Mouse (Mus musculus) kidney, embryonic 15.5 days (tissue): ENCODE results near the gene Kcnip2. TPM values are rescaled to one million over a fixed set of nuclear protein-coding genes. Genes with fewer than 3 reads are reported as not detected.
A peak's percentile ranks its signal among the peaks of the same experiment; 100 is the strongest.

Experiments used
- ATAC-seq: fragments of 200-750 bp; cut with Nextera tagmentation; replicated peaks from 2 replicates; pipeline ENCODE4 v1.8.0; 2017; ENCODE audit warnings: moderate TSS enrichment; ENCODE audit not compliant: low FRiP score
- H3K27ac ChIP-seq: fragments of 300-500 bp; sonication (generic); 2 replicates; pipeline ENCODE4 v1.5.1; 2015; ENCODE audit warnings: mild to moderate bottlenecking, inconsistent platforms
- H3K27me3 ChIP-seq: fragments of 300-500 bp; sonication (generic); 2 replicates; pipeline ENCODE4 v1.6.1; 2015; ENCODE audit warnings: inconsistent platforms
- H3K36me3 ChIP-seq: fragments of 300-500 bp; sonication (generic); 2 replicates; pipeline ENCODE4 v1.6.1; 2015; ENCODE audit warnings: inconsistent platforms
- H3K4me1 ChIP-seq: fragments of 300-500 bp; sonication (generic); 2 replicates; pipeline ENCODE4 v1.6.1; 2015; ENCODE audit warnings: inconsistent platforms
- H3K4me2 ChIP-seq: fragments of 300-500 bp; sonication (generic); 2 replicates; pipeline ENCODE4 v1.6.1; 2015; ENCODE audit warnings: moderate library complexity, mild to moderate bottlenecking, inconsistent platforms
- H3K4me3 ChIP-seq: fragments of 300-500 bp; sonication (generic); replicated peaks from 2 replicates; pipeline ENCODE4 v1.5.1; 2015; ENCODE audit warnings: mild to moderate bottlenecking, inconsistent platforms
- H3K9ac ChIP-seq: fragments of 300-500 bp; sonication (generic); 2 replicates; pipeline ENCODE4 v1.6.1; 2015; ENCODE audit warnings: mild to moderate bottlenecking, inconsistent platforms
- H3K9me3 ChIP-seq: fragments of 300-500 bp; sonication (generic); replicated peaks from 2 replicates; pipeline ENCODE4 v1.6.1; 2016; ENCODE audit warnings: inconsistent platforms
- WGBS: fragments of 180-500 bp; shearing (Covaris S2); methylation state at CpG from one replicate; pipeline ENCODE4 v1.1.7; 2015; ENCODE audit warnings: mixed read lengths; 5-methylcytosine and 5-hydroxymethylcytosine counted together
- polyA plus RNA-seq: library from polyadenylated mRNA; unstranded; fragments of >200 nt; fragmentation: Nextera tagmentation; extraction: Ambion mirVana; gene quantifications from 2 replicates; pipeline ENCODE4 v1.2.1, GENCODE M21; 2015

Kcnip2 gene
- polyA plus RNA-seq, 1 experiment from 2014 or later = 2.2 TPM

DNA sequence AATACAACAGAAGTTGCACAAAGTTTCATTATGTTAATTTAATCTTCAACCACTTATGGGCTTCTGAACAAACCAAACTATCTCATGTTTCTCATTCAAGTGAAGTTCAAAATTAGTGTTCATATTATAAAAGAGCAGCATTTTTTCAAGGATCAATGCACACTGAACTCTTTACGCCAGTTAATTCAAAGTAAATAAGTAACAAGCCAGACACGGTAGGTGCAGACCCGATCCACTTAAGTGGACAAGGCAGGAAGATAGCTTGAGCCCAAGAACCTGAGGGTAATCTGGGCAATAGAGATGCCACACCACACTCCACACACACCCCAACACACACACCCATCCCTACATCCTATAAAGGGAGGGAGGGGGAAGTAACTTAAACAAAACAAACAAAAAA is 62.3 kb downstream of the Kcnip2 start:
- H3K36me3 ChIP-seq = peaks cover 80% of the 10 kb centered on the region
- no peak overlapping the region for H3K4me3 ChIP-seq
- no peaks in the 10 kb centered on the region for H3K27me3 ChIP-seq
- no peak overlapping the region for H3K9ac ChIP-seq
- peaks cover 21% of the 10 kb centered on the region for H3K4me1 ChIP-seq
- H3K27ac ChIP-seq = peak overlapping the region; percentile 60; the same call in 1 of the 2 replicates
- no peaks in the 10 kb centered on the region for H3K9me3 ChIP-seq
- 68% methylated on average over 3 of the region's 3 CpGs for WGBS
- H3K4me2 ChIP-seq = no peak overlapping the region
- no peak for ATAC-seq

GRCm38 (mm10) chr19:45751881-45752280 is 64.0 kb downstream of the Kcnip2 start:
- H3K27me3 ChIP-seq = no peaks in the 10 kb centered on the region
- WGBS = 91% methylated on average over 7 of the region's 7 CpGs
- no peak overlapping the region for H3K9ac ChIP-seq
- ATAC-seq = no peak
- no peak overlapping the region for H3K4me3 ChIP-seq
- peaks cover 33% of the 10 kb centered on the region for H3K4me1 ChIP-seq
- peaks cover 63% of the 10 kb centered on the region for H3K36me3 ChIP-seq
- H3K9me3 ChIP-seq = no peaks in the 10 kb centered on the region
- no peak overlapping the region for H3K4me2 ChIP-seq
- no peak overlapping the region for H3K27ac ChIP-seq

- H3K27me3 ChIP-seq = peaks cover 22% of the 10 kb centered on the region
- peak within 1 kb of the TSS; percentile 86 for H3K9ac ChIP-seq
- peak within 1 kb of the TSS; percentile 94 for H3K4me2 ChIP-seq
- H3K27ac ChIP-seq = peak within 1 kb of the TSS; percentile 66
- peak within 1 kb of the TSS; percentile 82 for H3K4me3 ChIP-seq
- no peaks in the 10 kb centered on the region for H3K9me3 ChIP-seq
- ATAC-seq = peak; percentile 77
- H3K4me1 ChIP-seq = peaks cover 50% of the 10 kb centered on the region
- peaks cover 38% of the 10 kb centered on the region for H3K36me3 ChIP-seq
- WGBS = under 1% methylated on average over 59 of the region's 60 CpGs
Observed at GRCm38 (mm10) chr19:45749243-45750043, 66.4 kb downstream of the Kcnip2 start, which contains the start of gene Npm3. Gene Npm3 (minus strand): TSS chr19:45749591.

DNA sequence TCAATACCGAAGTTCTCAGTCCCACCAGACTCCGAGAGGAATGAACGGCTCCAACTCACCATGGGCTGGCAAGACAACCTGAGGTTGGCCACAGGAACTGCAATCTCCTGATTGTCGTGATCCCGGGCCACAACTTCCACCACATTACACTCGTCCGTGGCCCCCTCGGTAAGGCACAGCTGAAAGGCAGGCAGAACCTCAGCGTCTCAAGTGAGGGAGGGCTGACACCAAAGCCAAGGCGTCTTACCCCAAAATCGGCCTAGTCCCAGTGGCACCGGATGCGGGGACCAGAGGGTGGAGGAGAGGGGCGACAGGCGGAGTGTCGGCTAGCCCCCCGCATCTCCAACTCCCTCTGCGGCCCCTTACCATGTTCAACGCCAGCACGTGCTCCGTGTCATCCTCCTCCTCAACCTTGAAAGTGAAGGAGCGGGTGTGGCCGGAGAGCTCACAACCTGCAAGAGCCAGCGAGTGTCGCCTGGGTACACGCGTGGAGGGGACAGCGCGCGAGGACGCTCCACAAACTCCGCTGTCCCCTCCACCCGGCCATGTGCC is 67.1 kb downstream of the Kcnip2 start:
- peak; percentile 35 for ATAC-seq
- peak overlapping the region; percentile 86 for H3K9ac ChIP-seq

DNA sequence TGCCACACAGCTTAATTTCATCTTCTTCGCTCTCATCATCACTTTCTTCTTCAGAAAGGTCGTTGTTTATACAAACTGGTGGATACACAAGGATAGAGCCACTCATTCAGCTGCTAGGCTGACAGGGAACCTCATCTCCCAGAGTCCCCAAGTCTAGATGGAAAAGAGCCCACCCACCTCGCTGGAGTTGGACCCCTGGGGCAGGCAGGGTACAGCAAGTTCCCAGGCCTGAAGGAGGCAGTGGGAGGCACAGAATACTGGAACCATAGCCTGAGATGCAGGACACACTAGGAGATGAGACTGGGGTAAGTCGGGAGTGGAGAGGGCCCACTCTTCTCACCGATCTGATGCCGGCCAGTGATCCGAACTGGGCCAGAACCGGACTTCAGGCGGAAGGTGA is 67.7 kb downstream of the Kcnip2 start:
- H3K27ac ChIP-seq = no peak overlapping the region
- peak overlapping the region; percentile 86 for H3K9ac ChIP-seq
- peaks cover 28% of the 10 kb centered on the region for H3K36me3 ChIP-seq
- peak overlapping the region; percentile 82 for H3K4me3 ChIP-seq
- peak overlapping the region; percentile 94 for H3K4me2 ChIP-seq
- no peak; the same call in 1 of the 2 replicates for ATAC-seq
- peaks cover 44% of the 10 kb centered on the region for H3K4me1 ChIP-seq
- WGBS = 46% methylated on average over 9 of the region's 9 CpGs
- H3K27me3 ChIP-seq = peaks cover 34% of the 10 kb centered on the region
- H3K9me3 ChIP-seq = no peaks in the 10 kb centered on the region

More for the DNA sequence above, 67.1 kb downstream of the Kcnip2 start:
- 1% methylated on average over 33 of the region's 33 CpGs for WGBS
- Histone ChIP-seq H3K9me3 (no peaks in the 10 kb centered on the region), H3K27me3 (peaks cover 28% of the 10 kb centered on the region), H3K36me3 (peaks cover 32% of the 10 kb centered on the region), H3K4me1 (peaks cover 43% of the 10 kb centered on the region), H3K4me2 (peak overlapping the region; percentile 94), H3K27ac (peak overlapping the region; percentile 52; the same call in 1 of the 2 replicates), H3K4me3 (peak overlapping the region; percentile 82)

GRCm38 (mm10) chr19:45747028-45747867 is 68.6 kb downstream of the Kcnip2 start:
- peaks cover 18% of the 10 kb centered on the region for H3K36me3 ChIP-seq
- peaks cover 53% of the 10 kb centered on the region for H3K4me1 ChIP-seq
- H3K27ac ChIP-seq = peak overlapping the region; percentile 18; the same call in 1 of the 2 replicates
- peaks cover 44% of the 10 kb centered on the region for H3K27me3 ChIP-seq
- H3K4me3 ChIP-seq = no peak overlapping the region
- H3K9ac ChIP-seq = 0 out of 2 replicates have a peak overlapping the region, but pooled peaks have one; percentile 10
- no peak overlapping the region for H3K4me2 ChIP-seq
- WGBS = 18% methylated on average over 11 of the region's 11 CpGs
- ATAC-seq = no peak
- H3K9me3 ChIP-seq = no peaks in the 10 kb centered on the region

- H3K4me1 ChIP-seq = peaks cover 61% of the 10 kb centered on the region
- H3K4me2 ChIP-seq = peak overlapping the region; percentile 26
- H3K27me3 ChIP-seq = peaks cover 52% of the 10 kb centered on the region
- no peak overlapping the region for H3K9ac ChIP-seq
- no peak for ATAC-seq
- 10% methylated on average over 29 of the region's 29 CpGs for WGBS
- H3K27ac ChIP-seq = no peak overlapping the region
- H3K9me3 ChIP-seq = no peaks in the 10 kb centered on the region
- peak overlapping the region; percentile 10; the same call in 1 of the 2 replicates for H3K4me3 ChIP-seq
- peaks cover 10% of the 10 kb centered on the region for H3K36me3 ChIP-seq
Observed at GRCm38 (mm10) chr19:45746153-45747020, 69.5 kb downstream of the Kcnip2 start.

DNA sequence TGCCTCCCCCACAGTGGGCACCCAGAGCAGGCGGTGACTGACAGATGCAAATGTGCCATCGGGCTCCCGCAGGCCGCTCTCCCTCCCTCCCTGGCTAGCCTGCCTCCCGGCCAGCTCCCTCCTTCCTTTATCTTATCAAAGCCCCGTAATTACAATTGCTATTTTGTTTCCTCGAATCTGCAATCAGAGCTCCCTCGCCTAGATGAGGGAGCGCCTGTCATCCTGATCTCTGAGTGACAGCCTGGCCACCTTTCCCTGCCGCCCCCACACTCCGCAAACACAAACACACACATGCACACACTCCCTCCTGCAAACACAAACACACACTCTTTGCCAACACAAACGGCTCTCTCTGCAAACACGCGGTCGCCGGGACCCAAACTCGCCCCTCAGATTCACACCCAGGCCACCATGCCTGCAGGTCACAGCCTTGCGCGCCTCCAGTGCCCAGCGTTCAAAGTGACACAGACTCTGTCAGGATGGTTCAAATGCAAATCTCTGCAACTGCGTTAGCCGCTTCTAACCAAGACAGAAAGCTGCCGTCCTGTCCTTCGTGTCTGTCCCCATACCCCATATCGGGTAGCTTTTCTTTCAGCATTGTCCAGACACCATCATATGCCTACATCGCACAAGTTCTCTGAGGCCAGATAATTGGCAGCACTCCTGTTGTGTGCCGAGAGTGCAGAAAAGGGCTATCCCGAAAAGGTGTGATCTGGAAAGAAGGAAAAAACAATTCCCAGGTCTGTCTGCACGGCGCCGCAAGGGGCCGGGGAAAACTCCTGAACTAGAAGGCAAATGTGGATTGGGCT is 70.3 kb downstream of the Kcnip2 start:
- peaks cover 3% of the 10 kb centered on the region; the same call in 1 of the 2 replicates for H3K36me3 ChIP-seq
- WGBS = 4% methylated on average over 32 of the region's 32 CpGs
- no peak overlapping the region for H3K9ac ChIP-seq
- H3K9me3 ChIP-seq = no peaks in the 10 kb centered on the region
- peak overlapping the region; percentile 10 for H3K4me3 ChIP-seq
- H3K4me2 ChIP-seq = peak overlapping the region; percentile 26
- no peak for ATAC-seq
- no peak overlapping the region for H3K27ac ChIP-seq
- H3K4me1 ChIP-seq = peaks cover 65% of the 10 kb centered on the region
- peaks cover 61% of the 10 kb centered on the region for H3K27me3 ChIP-seq

DNA sequence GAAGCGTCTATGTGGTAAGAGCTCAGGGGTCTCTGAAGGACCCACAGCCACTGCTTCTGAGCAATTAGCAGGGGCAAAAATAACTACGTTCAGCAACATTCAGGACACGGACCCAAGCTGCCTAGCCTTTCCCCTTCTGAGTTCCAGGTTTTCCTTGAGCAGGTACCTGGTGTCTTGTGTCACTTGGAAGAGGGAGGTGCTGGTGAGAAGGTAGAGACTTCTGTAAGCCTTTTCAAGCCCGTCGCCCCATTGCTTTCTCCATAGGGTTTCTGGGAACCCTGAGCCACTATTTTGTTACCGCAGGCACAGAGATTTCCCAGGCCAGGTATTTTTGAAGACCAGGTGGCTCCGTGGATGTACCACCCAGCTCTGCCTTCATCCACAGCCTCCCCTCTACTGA is 72.2 kb downstream of the Kcnip2 start:
- H3K27me3 ChIP-seq = peaks cover 79% of the 10 kb centered on the region
- peaks cover 59% of the 10 kb centered on the region for H3K4me1 ChIP-seq
- peak overlapping the region; percentile 53; the same call in 1 of the 2 replicates for H3K4me3 ChIP-seq
- H3K9me3 ChIP-seq = no peaks in the 10 kb centered on the region
- no peak overlapping the region for H3K27ac ChIP-seq
- no peak for ATAC-seq
- H3K36me3 ChIP-seq = no peaks in the 10 kb centered on the region
- 0 out of 2 replicates have a peak overlapping the region, but pooled peaks have one; percentile 93 for H3K4me2 ChIP-seq
- 39% methylated on average over 7 of the region's 7 CpGs for WGBS
- H3K9ac ChIP-seq = no peak overlapping the region

GRCm38 (mm10) chr19:45742984-45743575 is 72.8 kb downstream of the Kcnip2 start:
- ATAC-seq = no peak
- Histone ChIP-seq H3K27me3 (peaks cover 84% of the 10 kb centered on the region), H3K4me3 (peak overlapping the region; percentile 53)

More at GRCm38 (mm10) chr19:45742984-45743575, 72.8 kb downstream of the Kcnip2 start:
- Histone ChIP-seq H3K27ac (no peak overlapping the region), H3K4me2 (peak overlapping the region; percentile 93), H3K9me3 (no peaks in the 10 kb centered on the region), H3K36me3 (no peaks in the 10 kb centered on the region), H3K4me1 (peaks cover 53% of the 10 kb centered on the region), H3K9ac (peak overlapping the region; percentile 47)
- WGBS = 2% methylated on average over 29 of the region's 44 CpGs
